ENCODE assay signal across 7 mouse cellular contexts in the genomic region with DNA sequence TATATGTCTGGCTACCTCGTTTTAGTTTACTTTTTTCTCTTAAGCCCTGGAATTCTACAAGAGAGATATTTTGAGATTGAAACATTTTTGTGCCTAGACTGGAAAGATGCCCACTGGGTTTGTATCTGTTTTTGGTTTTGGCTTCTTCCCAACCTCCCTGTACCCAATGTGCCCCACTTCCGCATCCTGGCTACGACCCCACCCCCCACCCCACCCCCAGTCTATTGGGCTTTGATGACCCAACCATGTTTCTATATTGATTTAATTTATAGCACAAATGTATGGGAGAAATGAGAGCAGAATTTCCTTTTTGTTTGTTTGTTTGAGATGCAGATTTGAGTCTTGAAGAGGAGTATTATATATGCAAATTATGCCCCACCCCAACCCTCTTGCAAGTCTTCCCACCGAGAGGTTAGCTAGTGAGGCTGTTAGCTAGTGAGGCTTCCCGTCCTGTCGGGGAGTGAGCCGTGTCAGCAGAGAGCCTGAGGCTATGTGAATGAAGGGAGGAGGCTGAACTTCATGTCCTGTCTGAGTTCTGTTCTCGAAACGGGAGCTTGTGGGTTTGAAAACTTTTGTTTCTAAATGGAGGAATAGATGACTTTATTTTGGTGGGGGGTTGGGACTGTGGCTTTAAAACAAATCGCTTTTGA. TPM values are rescaled to one million over a fixed set of nuclear protein-coding genes. Genes with fewer than 3 reads are reported as not detected.
DNase-seq lines count a peak whose midpoint lies in the region; ATAC-seq and TF ChIP-seq lines count a peak whose summit lies in the region.
"Not testable (repeated sequence)": the region's sequence is repeated elsewhere in the genome, so short reads cannot be mapped to it uniquely, and the experiment has no call there.

No protein-coding gene starts in this region.

- TF ChIP-seq CTCF in gastrocnemius, adult 2 months (IDR thresholded peaks at IDR 0.05) = not testable (repeated sequence)

- H3K4me1 ChIP-seq in limb, embryonic 14.5 days (ENCODE audit: control insufficient read depth, insufficient read depth, low read length) = peaks cover 37% of the 10 kb centered on the region
- H3K4me1 ChIP-seq in midbrain, embryonic 10.5 days = peaks cover 79% of the 10 kb centered on the region

- peak; percentile 45 for DNase-seq in Muller cell, postnatal 12 days (ENCODE audit: inconsistent ontology term)
- DNase-seq in embryo, embryonic 10.5 days (ENCODE audit: low spot score) = peak; percentile 67
- DNase-seq in gastrocnemius, adult 2 months; limb, embryonic 14.5 days (ENCODE audit: low spot score): not testable (repeated sequence)
- peak; percentile 64 for DNase-seq in induced T-regulatory cell, adult 2 months (ENCODE audit: low read depth)
- peak; percentile 36 for DNase-seq in midbrain, embryonic 10.5 days (ENCODE audit: low spot score)
- peak; percentile 16 to 33 for DNase-seq in spleen, adult 18-20 months

- H3K27ac ChIP-seq in gastrocnemius, adult 2 months; limb, embryonic 14.5 days (replicated peaks; ENCODE audit: low read depth, low read length); midbrain, embryonic 10.5 days (replicated peaks): not testable (repeated sequence)

- peaks cover 19% of the 10 kb centered on the region for H3K36me3 ChIP-seq in limb, embryonic 14.5 days (ENCODE audit: control insufficient read depth, insufficient read depth, low read length)
- peaks cover 32% of the 10 kb centered on the region for H3K36me3 ChIP-seq in midbrain, embryonic 10.5 days

- H3K27me3 ChIP-seq in limb, embryonic 14.5 days (ENCODE audit: control insufficient read depth, insufficient read depth, low read length); midbrain, embryonic 10.5 days (ENCODE audit: low read depth, poor library complexity, severe bottlenecking): not testable (repeated sequence)

- not testable (repeated sequence) for ATAC-seq in limb, embryonic 14.5 days (ENCODE audit: low FRiP score, low read depth)

- 7% methylated on average over 10 of the region's 10 CpGs for WGBS in limb, embryonic 14.5 days
- 7% methylated on average over 10 of the region's 10 CpGs for WGBS in midbrain, embryonic 10.5 days

- H3K9ac ChIP-seq in limb, embryonic 14.5 days (ENCODE audit: low read depth, low read length, severe bottlenecking) = peak overlapping the region; percentile 17; the same call in 1 of the 2 replicates

- not testable (repeated sequence) for TF ChIP-seq POLR2A in limb, embryonic 14.5 days (IDR thresholded peaks at IDR 0.05; ENCODE audit: borderline replicate concordance, extremely low read depth, insufficient read depth, insufficient read length)

- H3K4me2 ChIP-seq in limb, embryonic 14.5 days (replicated peaks; ENCODE audit: low read depth, low read length, severe bottlenecking) = peak overlapping the region; percentile 99

- not testable (repeated sequence) for H3K9me3 ChIP-seq in limb, embryonic 14.5 days (ENCODE audit: control insufficient read depth, low read length); midbrain, embryonic 10.5 days (replicated peaks)

- H3K4me3 ChIP-seq in gastrocnemius, adult 2 months = peak overlapping the region; percentile 51
- H3K4me3 ChIP-seq in limb, embryonic 14.5 days (replicated peaks; ENCODE audit: low read length) = peak overlapping the region; percentile 85
- peak overlapping the region; percentile 95 for H3K4me3 ChIP-seq in midbrain, embryonic 10.5 days

- intact Hi-C loops in gastrocnemius, adult 2 months (cut with DNase I) = not testable (repeated sequence)

RNA-seq across cellular contexts. Expression of a gene that starts 2.4 kb away (rescaled TPM):
- 10 to 100 TPM; 10.3 to 10.4 TPM for total RNA-seq in gastrocnemius, adult 2 months (2021)
- 39.1 and 56.2 TPM in 2 replicates for polyA plus RNA-seq in limb, embryonic 14.5 days (2012; rRNA removed)
- 5.2 and 6.4 TPM in 2 replicates for polyA plus RNA-seq in limb, embryonic 14.5 days (2014; fragmentation: Nextera tagmentation; extraction: Ambion mirVana)
- polyA plus RNA-seq in midbrain, embryonic 10.5 days (2016; fragmentation: Nextera tagmentation; extraction: Ambion mirVana) = 2.9 and 3.4 TPM in 2 replicates
